Mouse (Mus musculus) G1E-ER4 (cell line): ENCODE measurements around the gene Ptgir. TPM values are rescaled to one million over a fixed set of nuclear protein-coding genes. Genes with fewer than 3 reads are reported as not detected.

ENCODE experiments used
- GATA1 ChIP-seq: IDR thresholded peaks from one replicate; pipeline ENCODE4 v1.8.0; 2012; ENCODE audit warnings: low read length, inconsistent platforms
- polyA plus RNA-seq: library from polyadenylated mRNA; stranded (reverse); fragments of >175 nt; gene quantifications from 2 replicates; pipeline ENCODE4 v1.2.3, GENCODE M21; 2012

The Ptgir gene
- polyA plus RNA-seq, 1 experiment, result 1.7 TPM

GRCm38 (mm10) chr7:16938117-16938791 lies 32.0 kb downstream of the Ptgir start:
- TF ChIP-seq GATA1, result no peak

GRCm38 (mm10) chr7:16940292-16940691 lies 34.0 kb downstream of the Ptgir start:
- no peak for TF ChIP-seq GATA1

GRCm38 (mm10) chr7:16942861-16943260 lies 36.6 kb downstream of the Ptgir start:
- TF ChIP-seq GATA1, result no peak

- TF ChIP-seq GATA1, result no peak
Measured at GRCm38 (mm10) chr7:16944061-16944807, 37.9 kb downstream of the Ptgir start, which contains the start of gene Pnmal2. TSS of gene Pnmal2 (plus strand) at chr7:16944682.

GRCm38 (mm10) chr7:16944808-16945315 lies 38.6 kb downstream of the Ptgir start:
- no peak for TF ChIP-seq GATA1

GRCm38 (mm10) chr7:16945419-16945818 lies 39.1 kb downstream of the Ptgir start:
- no peak for TF ChIP-seq GATA1

GRCm38 (mm10) chr7:16946441-16947348 lies 40.4 kb downstream of the Ptgir start:
- TF ChIP-seq GATA1, result no peak

- TF ChIP-seq GATA1, result no peak
Measured at GRCm38 (mm10) chr7:16947349-16947895, 41.1 kb downstream of the Ptgir start.

GRCm38 (mm10) chr7:16947959-16948361 lies 41.7 kb downstream of the Ptgir start:
- no peak for TF ChIP-seq GATA1

GRCm38 (mm10) chr7:16948923-16949458 lies 42.7 kb downstream of the Ptgir start:
- TF ChIP-seq GATA1, result no peak

- TF ChIP-seq GATA1, result no peak
Measured at GRCm38 (mm10) chr7:16949908-16950841, 43.9 kb downstream of the Ptgir start.

GRCm38 (mm10) chr7:16950861-16951635 lies 44.8 kb downstream of the Ptgir start:
- no peak for TF ChIP-seq GATA1

- TF ChIP-seq GATA1, result no peak
Measured at GRCm38 (mm10) chr7:16955712-16956111, 49.4 kb downstream of the Ptgir start.
